Mouse (Mus musculus) brain, embryonic 14.5 days (tissue): ENCODE results near the gene Lpp.

Experiments used
- CTCF ChIP-seq: fragments of 200-500 bp; IDR thresholded peaks from 2 replicates; pipeline ENCODE4 v1.5.1; 2012; ENCODE audit warnings: inconsistent platforms, mild to moderate bottlenecking, moderate library complexity, borderline replicate concordance; ENCODE audit not compliant: insufficient read depth, insufficient read length; ENCODE audit errors: extremely low read depth
- POLR2A ChIP-seq: fragments of 200-500 bp; IDR thresholded peaks from 2 replicates; pipeline ENCODE4 v1.6.1; 2012; ENCODE audit warnings: mild to moderate bottlenecking, inconsistent platforms, borderline replicate concordance; ENCODE audit not compliant: poor library complexity, insufficient read depth, insufficient read length, severe bottlenecking; ENCODE audit errors: extremely low read depth

GRCm38 (mm10) chr16:24494531-24494930 is 101.2 kb downstream of the Lpp start:
- TF ChIP-seq CTCF, result no peak
- no peak for TF ChIP-seq POLR2A
